Mouse (Mus musculus) intestine, embryonic 16.5 days (tissue): ENCODE data around the gene Cep63. TPM values are rescaled to one million over a fixed set of nuclear protein-coding genes. Genes with fewer than 3 reads are reported as not detected.

ENCODE experiments used
- ATAC-seq: fragments of 200-750 bp; cut with Nextera tagmentation; 2 replicates; pipeline ENCODE4 v1.8.0; 2017; ENCODE audit warnings: moderate TSS enrichment, moderate library complexity
- H3K27ac ChIP-seq: fragments of 300-500 bp; sonication (generic); 2 replicates; pipeline ENCODE4 v1.5.1; 2014; ENCODE audit warnings: mild to moderate bottlenecking, low read length
- H3K27me3 ChIP-seq: fragments of 300-500 bp; sonication (generic); replicated peaks from 2 replicates; pipeline ENCODE4 v1.6.1; 2014; ENCODE audit warnings: low read length, control low read depth, mixed read lengths; ENCODE audit not compliant: control insufficient read depth, insufficient read depth
- H3K36me3 ChIP-seq: fragments of 300-500 bp; sonication (generic); 2 replicates; pipeline ENCODE4 v1.6.1; 2014; ENCODE audit warnings: low read length, control low read depth; ENCODE audit not compliant: control insufficient read depth, insufficient read depth
- H3K4me1 ChIP-seq: fragments of 300-500 bp; sonication (generic); 2 replicates; pipeline ENCODE4 v1.6.1; 2014; ENCODE audit warnings: low read length, control low read depth, mixed read lengths; ENCODE audit not compliant: control insufficient read depth, insufficient read depth
- H3K4me2 ChIP-seq: fragments of 300-500 bp; sonication (generic); 2 replicates; pipeline ENCODE4 v1.6.1; 2014; ENCODE audit warnings: low read depth, low read length, control low read depth
- H3K4me3 ChIP-seq: fragments of 300-500 bp; sonication (generic); 2 replicates; pipeline ENCODE4 v1.5.1; 2014; ENCODE audit warnings: mild to moderate bottlenecking, low read length
- H3K9ac ChIP-seq: fragments of 300-500 bp; sonication (generic); 2 replicates; pipeline ENCODE4 v1.6.1; 2014; ENCODE audit warnings: low read depth, low read length
- H3K9me3 ChIP-seq: fragments of 300-500 bp; sonication (generic); 2 replicates; pipeline ENCODE4 v1.6.1; 2016; ENCODE audit warnings: low read length, control low read depth; ENCODE audit not compliant: control insufficient read depth
- WGBS: fragments of 180-500 bp; shearing (Covaris S2); extraction: QIAGEN DNeasy Blood & Tissue Kit; methylation state at CpG from one replicate; pipeline ENCODE4 v1.1.7; 2014; 5-methylcytosine and 5-hydroxymethylcytosine counted together
- polyA plus RNA-seq: library from polyadenylated mRNA; unstranded; fragments of >200 nt; fragmentation: Nextera tagmentation; extraction: Ambion mirVana; gene quantifications from 2 replicates; pipeline ENCODE4 v1.2.1, GENCODE M21; 2015

The Cep63 gene
- polyA plus RNA-seq, 1 experiment from 2014 or later = 43.2 TPM

DNA sequence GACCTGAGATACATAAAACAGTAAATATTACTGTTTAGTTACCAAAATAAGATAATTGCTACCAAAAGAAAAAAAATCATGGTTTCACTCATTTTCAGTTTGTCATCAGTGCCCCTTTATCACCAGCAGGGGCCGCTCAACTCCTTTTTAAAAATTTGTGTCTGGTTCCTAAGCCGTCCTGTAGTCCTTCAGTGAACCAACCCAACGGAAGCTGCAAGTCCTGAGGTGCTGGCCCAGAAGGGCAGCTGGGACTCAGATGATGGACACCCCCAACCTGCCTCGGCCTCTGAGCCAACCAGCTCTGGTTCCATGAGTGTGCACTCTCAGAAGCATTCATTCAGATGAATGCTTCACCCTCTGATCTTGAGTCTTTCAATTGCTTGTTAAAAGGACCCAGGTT is 10.2 kb upstream of the Cep63 start:
- ATAC-seq = 0 out of 2 replicates have a peak, but pooled peaks have one; percentile 20

DNA sequence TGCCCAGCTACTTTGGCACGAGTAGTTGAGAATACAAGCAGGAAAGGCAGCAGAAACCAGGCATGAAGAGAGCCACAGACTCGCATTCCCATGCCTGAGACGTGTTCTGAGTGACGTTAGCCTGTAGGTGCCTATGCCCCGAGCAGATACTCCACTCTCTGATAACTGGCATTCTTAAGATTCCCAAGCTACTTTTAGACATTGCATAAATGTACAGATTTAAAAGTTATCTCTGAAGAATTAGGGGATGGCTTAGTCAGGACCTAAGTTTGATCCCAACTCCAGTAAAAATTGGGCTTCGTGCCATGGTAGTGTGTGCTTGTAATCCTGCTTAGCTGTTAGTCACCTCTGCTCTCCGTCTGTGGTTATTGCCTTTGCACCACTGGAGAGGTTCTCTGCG is 8.1 kb upstream of the Cep63 start:
- ATAC-seq = no peak
- Histone ChIP-seq H3K27ac (no peak overlapping the region), H3K9ac (no peak overlapping the region), H3K9me3 (no peaks in the 10 kb centered on the region), H3K27me3 (no peaks in the 10 kb centered on the region), H3K4me3 (no peak overlapping the region), H3K36me3 (no peaks in the 10 kb centered on the region), H3K4me1 (peaks cover 6% of the 10 kb centered on the region), H3K4me2 (no peak overlapping the region)
- 68% methylated on average over 8 of the region's 8 CpGs for whole genome bisulfite sequencing

More for the DNA sequence above, 10.2 kb upstream of the Cep63 start:
- Histone ChIP-seq H3K36me3 (no peaks in the 10 kb centered on the region), H3K4me2 (no peak overlapping the region), H3K4me1 (peaks cover 9% of the 10 kb centered on the region), H3K27me3 (no peaks in the 10 kb centered on the region), H3K9me3 (no peaks in the 10 kb centered on the region), H3K9ac (no peak overlapping the region), H3K4me3 (no peak overlapping the region), H3K27ac (no peak overlapping the region)
- 6% methylated on average over 4 of the region's 4 CpGs for WGBS

DNA sequence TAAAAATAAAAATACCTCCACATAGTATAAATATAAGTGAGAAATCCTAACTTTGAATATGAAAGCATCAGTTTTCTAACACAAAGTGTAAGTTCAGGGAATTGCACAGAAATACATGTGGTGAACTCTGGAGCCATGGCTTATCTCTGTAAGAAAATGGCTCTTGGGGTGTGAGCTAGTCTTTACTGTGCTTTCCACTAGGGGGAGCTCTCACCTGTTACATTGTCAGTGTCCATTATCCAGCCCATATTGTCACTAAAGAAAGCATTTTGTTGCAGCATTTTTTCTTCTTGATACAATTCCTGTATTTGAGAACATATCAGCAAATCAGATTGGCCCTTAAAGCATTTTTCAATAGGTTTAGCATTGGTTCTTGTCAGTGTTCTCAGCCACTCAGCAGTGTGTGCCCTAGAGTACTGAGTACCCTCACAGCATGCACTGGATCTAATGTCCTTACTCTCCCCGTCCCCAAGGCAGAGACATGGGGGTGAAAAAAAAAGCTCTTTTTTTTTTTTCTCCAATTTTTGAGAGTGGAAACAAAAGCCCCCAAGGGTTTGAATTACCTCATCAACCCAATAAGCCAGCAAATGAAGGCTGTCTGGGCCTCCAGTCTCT is 6.7 kb upstream of the Cep63 start:
- Histone ChIP-seq H3K9ac (no peak overlapping the region), H3K4me1 (peaks cover 7% of the 10 kb centered on the region), H3K27me3 (no peaks in the 10 kb centered on the region), H3K36me3 (no peaks in the 10 kb centered on the region), H3K9me3 (no peaks in the 10 kb centered on the region), H3K27ac (no peak overlapping the region), H3K4me2 (no peak overlapping the region), H3K4me3 (no peak overlapping the region)
- 69% methylated on average over 1 of the region's 1 CpGs for WGBS
- peak; percentile 52; the same call in 1 of the 2 replicates for ATAC-seq

DNA sequence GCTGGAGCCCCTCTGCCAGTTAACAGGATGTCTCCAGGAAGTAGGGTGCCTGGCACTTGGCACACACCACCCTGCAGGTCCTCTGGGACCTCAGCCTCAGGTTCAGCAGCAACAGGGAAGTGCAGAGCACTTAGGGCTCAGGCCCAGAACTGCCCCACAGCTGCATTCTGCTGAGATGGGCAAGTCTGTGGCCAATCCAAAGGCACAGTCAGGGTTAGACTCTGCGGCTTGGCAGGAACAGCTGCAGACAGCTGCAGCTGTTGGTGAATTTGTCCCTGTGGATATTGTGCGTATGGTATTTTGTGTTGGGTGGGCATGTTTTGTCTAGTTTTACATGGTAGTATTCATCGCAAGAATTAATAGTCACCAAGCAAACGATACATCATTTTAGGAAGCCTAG is 5.8 kb upstream of the Cep63 start:
- H3K4me2 ChIP-seq = no peak overlapping the region
- H3K27ac ChIP-seq = peak overlapping the region; percentile 53; the same call in 1 of the 2 replicates
- peaks cover 15% of the 10 kb centered on the region for H3K4me1 ChIP-seq
- WGBS = 79% methylated on average over 4 of the region's 4 CpGs
- no peak overlapping the region for H3K4me3 ChIP-seq
- H3K9ac ChIP-seq = 0 out of 2 replicates have a peak overlapping the region, but pooled peaks have one; percentile 15
- peak; percentile 18; the same call in 1 of the 2 replicates for ATAC-seq
- H3K36me3 ChIP-seq = no peaks in the 10 kb centered on the region
- no peaks in the 10 kb centered on the region for H3K9me3 ChIP-seq
- H3K27me3 ChIP-seq = no peaks in the 10 kb centered on the region

DNA sequence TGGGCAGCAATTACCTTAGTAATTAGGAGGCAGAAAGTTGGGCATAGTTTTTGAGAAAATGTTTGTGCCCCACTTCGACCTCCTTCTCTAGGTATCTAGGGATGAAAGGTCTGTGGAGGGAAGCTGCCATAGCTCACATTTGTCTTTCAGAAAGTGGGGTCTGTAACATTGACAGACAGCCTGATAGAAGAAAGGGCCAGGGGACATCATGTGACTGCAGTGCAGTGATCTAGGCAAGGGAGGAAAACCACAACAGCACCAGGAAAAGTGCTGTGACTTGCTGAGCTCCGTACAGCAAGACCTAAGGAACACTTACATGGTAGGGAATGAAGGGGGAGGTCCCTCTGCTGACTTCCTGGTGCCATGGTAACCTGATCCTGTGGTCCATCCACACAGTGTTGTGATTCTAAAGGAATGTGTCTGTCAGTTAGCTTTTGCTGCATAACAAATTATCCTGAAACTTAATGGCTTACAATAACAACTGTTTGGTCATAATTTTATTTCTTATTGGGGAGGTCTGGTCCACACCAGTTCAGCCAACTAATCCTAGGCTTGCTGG is 5.3 kb upstream of the Cep63 start:
- Histone ChIP-seq H3K4me1 (peaks cover 13% of the 10 kb centered on the region), H3K4me2 (no peak overlapping the region), H3K4me3 (no peak overlapping the region), H3K9ac (0 out of 2 replicates have a peak overlapping the region, but pooled peaks have one; percentile 15), H3K27me3 (no peaks in the 10 kb centered on the region), H3K27ac (peak overlapping the region; percentile 53; the same call in 1 of the 2 replicates), H3K36me3 (no peaks in the 10 kb centered on the region), H3K9me3 (no peaks in the 10 kb centered on the region)
- ATAC-seq = peak; percentile 9; the same call in 1 of the 2 replicates
- 69% methylated on average over 2 of the region's 2 CpGs for WGBS

DNA sequence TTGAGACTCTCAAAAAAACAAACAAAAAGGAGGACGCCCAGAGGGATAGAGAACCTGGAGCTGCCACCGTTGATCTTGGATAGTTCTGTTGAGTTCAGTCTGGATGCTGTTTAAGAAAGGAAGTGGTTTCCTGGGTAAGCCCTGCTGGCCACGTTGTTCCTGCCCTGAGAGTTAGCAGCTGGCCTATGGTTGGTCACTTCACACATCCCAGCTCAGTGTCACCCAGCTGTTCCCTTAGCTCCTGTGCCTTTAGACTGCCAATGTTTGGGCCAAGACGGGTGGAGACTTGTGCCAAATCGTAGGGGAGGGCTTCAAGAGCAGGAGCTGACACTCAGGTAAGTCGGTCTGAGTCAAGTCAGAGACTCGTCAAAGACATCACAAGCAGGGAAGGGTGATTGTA is 2.7 kb upstream of the Cep63 start:
- ATAC-seq = no peak
- H3K9ac ChIP-seq = no peak overlapping the region
- H3K9me3 ChIP-seq = no peaks in the 10 kb centered on the region
- peaks cover 12% of the 10 kb centered on the region for H3K4me1 ChIP-seq
- no peak overlapping the region for H3K4me3 ChIP-seq
- no peak overlapping the region for H3K27ac ChIP-seq
- no peaks in the 10 kb centered on the region for H3K36me3 ChIP-seq
- H3K4me2 ChIP-seq = no peak overlapping the region
- WGBS = 60% methylated on average over 7 of the region's 7 CpGs
- H3K27me3 ChIP-seq = no peaks in the 10 kb centered on the region

DNA sequence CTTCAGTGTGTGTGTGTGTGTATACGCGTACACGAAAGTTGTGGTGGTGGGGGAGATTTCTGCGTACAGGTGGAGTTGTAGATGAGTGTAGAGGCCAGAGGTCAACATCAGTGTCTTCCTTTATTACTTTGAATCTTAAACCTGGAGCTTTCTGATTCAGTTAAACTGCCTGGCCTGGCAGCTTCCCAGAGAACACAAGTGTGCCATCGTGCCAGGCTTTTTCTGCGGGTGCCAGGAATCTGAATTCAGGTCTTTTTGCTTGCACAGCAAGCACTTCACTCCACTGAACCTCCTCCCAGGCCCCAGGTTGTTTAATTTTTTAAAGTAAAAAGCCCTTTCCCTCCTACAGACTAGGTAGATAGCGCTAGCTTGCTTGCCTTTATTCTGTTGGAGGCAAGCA is 1.1 kb upstream of the Cep63 start:
- Histone ChIP-seq H3K9ac (peak overlapping the region; percentile 99), H3K27ac (peak overlapping the region; percentile 95), H3K9me3 (no peaks in the 10 kb centered on the region), H3K27me3 (no peaks in the 10 kb centered on the region), H3K4me1 (peaks cover 12% of the 10 kb centered on the region), H3K4me2 (peak overlapping the region; percentile 70), H3K36me3 (no peaks in the 10 kb centered on the region), H3K4me3 (peak overlapping the region; percentile 91)
- WGBS = 68% methylated on average over 7 of the region's 7 CpGs
- ATAC-seq = no peak

DNA sequence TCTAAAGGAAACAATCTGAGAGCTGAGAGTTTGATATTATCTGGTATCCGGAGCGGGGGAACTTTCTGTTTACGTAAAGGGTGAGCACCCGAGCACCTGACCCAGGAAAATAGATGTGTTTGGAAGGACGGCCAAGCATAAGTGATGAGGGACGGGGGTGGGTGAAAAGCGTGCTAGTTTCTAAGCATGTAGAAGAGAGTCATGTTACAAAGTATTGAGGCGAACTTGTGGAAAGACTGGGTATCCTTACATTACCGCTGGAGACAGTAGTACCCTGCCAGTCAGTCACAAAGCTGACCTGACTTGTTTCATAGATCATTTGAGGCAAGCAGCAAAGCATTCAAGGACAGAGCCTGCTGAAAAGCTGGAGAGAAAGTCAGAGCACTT is 498 bp upstream of the Cep63 start:
- Histone ChIP-seq H3K9me3 (no peaks in the 10 kb centered on the region), H3K27me3 (no peaks in the 10 kb centered on the region), H3K36me3 (no peaks in the 10 kb centered on the region), H3K4me1 (peaks cover 12% of the 10 kb centered on the region), H3K9ac (peak overlapping the region; percentile 99), H3K4me3 (peak overlapping the region; percentile 91), H3K4me2 (peak overlapping the region; percentile 70), H3K27ac (peak overlapping the region; percentile 95)
- 2% methylated on average over 9 of the region's 9 CpGs for WGBS
- peak; percentile 2; the same call in 1 of the 2 replicates for ATAC-seq

DNA sequence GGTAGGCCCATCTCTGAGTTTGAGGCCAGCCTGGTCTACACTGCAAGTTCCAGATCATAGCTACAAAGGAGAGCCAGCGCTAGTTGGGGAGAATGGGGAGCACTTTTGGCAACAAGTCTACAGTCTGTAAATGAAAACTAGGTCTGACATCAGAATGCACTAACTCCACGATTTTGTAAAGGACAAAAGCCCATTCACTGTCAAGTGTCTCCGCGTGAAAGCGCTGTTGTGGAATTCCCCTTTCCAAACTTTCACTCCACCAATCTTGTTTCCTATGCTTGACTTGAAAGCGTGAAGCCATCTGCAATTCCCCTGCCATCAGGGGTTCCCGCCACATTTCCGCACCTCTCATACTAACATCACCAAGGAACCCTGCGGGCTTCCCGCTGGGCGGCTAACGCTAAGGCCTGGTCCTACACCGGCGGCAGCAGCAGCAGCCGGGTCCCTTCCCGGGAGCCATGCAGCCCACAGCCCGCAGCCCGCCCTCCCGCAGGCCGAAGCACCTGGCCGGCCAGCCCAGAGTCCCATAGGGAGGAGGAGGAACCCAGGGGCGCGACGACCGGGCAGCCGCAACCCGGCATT is 842 bp downstream of the Cep63 start:
- Histone ChIP-seq H3K4me1 (peaks cover 12% of the 10 kb centered on the region), H3K36me3 (no peaks in the 10 kb centered on the region), H3K9ac (peak overlapping the region; percentile 99), H3K4me2 (peak overlapping the region; percentile 72), H3K4me3 (peak overlapping the region; percentile 91), H3K27me3 (no peaks in the 10 kb centered on the region), H3K27ac (peak overlapping the region; percentile 95), H3K9me3 (no peaks in the 10 kb centered on the region)
- ATAC-seq = peak; percentile 72
- WGBS = under 1% methylated on average over 27 of the region's 27 CpGs
